Mouse (Mus musculus) regulatory T cell (primary cell): ENCODE data around the gene Nupr1l.
"Not testable (repeated sequence)": the region's sequence is repeated elsewhere in the genome, so short reads cannot be mapped to it uniquely, and the experiment has no call there.

Experiments used
- in situ Hi-C: fragments of 300-600 bp; cut with MboI, MseI; formaldehyde crosslinking; loops from one replicate; pipeline ENCODE4 v1.15.1; 2025; ENCODE audit warnings: high pct_unique_total_duplicates

Nupr1l gene

GRCm38 (mm10) chr5:129915491-129915890 is 7.2 kb downstream of the Nupr1l start:
- in situ Hi-C loops: not testable (repeated sequence)

GRCm38 (mm10) chr5:129918065-129918651 is 9.8 kb downstream of the Nupr1l start:
- in situ Hi-C loops: no loop called here

- in situ Hi-C loops: no loop called here
These were observed 10.4 kb downstream of the Nupr1l start for GRCm38 (mm10) chr5:129918752-129919151.

- in situ Hi-C loops: no loop called here
These were observed 11.0 kb downstream of the Nupr1l start for GRCm38 (mm10) chr5:129919320-129919719.

GRCm38 (mm10) chr5:129921972-129922371 is 13.6 kb downstream of the Nupr1l start:
- in situ Hi-C loops: no loop called here

- in situ Hi-C loops: loop anchor here (25.0 kb wide), 1 partner anchor 913 kb away; the partner anchor contains the start of genes Ran and Stx2
These were observed 16.6 kb downstream of the Nupr1l start for GRCm38 (mm10) chr5:129924820-129925452.

GRCm38 (mm10) chr5:129925933-129926332 is 17.6 kb downstream of the Nupr1l start:
- in situ Hi-C loops: loop anchor here (25.0 kb wide), 1 partner anchor 914 kb away; the partner anchor contains the start of genes Ran and Stx2

GRCm38 (mm10) chr5:129929924-129930855 is 21.9 kb downstream of the Nupr1l start:
- in situ Hi-C loops: loop anchor here (25.0 kb wide), 1 partner anchor 918 kb away; the partner anchor contains the start of genes Ran and Stx2

GRCm38 (mm10) chr5:129936941-129937340 is 28.6 kb downstream of the Nupr1l start:
- in situ Hi-C loops: loop anchor here (25.0 kb wide), 1 partner anchor 925 kb away; the partner anchor contains the start of genes Ran and Stx2

- in situ Hi-C loops: loop anchor here (25.0 kb wide), 1 partner anchor 928 kb away; the partner anchor contains the start of genes Ran and Stx2
These were observed 31.9 kb downstream of the Nupr1l start for GRCm38 (mm10) chr5:129940281-129940680.

GRCm38 (mm10) chr5:129940736-129941494 is 32.6 kb downstream of the Nupr1l start:
- in situ Hi-C loops: loop anchor here (25.0 kb wide), 1 partner anchor 929 kb away; the partner anchor contains the start of genes Ran and Stx2

- in situ Hi-C loops: loop anchor here (25.0 kb wide), 1 partner anchor 929 kb away; the partner anchor contains the start of genes Ran and Stx2
These were observed 33.2 kb downstream of the Nupr1l start, which contains the start of gene Vkorc1l1 for GRCm38 (mm10) chr5:129941495-129942045. Gene Vkorc1l1 (plus strand): TSS chr5:129941970.

- in situ Hi-C loops: loop anchor here (25.0 kb wide), 1 partner anchor 930 kb away; the partner anchor contains the start of genes Ran and Stx2
These were observed 34.0 kb downstream of the Nupr1l start for GRCm38 (mm10) chr5:129942073-129942939.

- in situ Hi-C loops: loop anchor here (25.0 kb wide), 1 partner anchor 931 kb away; the partner anchor contains the start of genes Ran and Stx2
These were observed 35.1 kb downstream of the Nupr1l start for GRCm38 (mm10) chr5:129943402-129943801.

GRCm38 (mm10) chr5:129947528-129948033 is 39.2 kb downstream of the Nupr1l start:
- in situ Hi-C loops: loop anchor here (25.0 kb wide), 1 partner anchor 935 kb away; the partner anchor contains the start of genes Ran and Stx2

GRCm38 (mm10) chr5:129952143-129952542 is 43.8 kb downstream of the Nupr1l start:
- in situ Hi-C loops: no loop called here

- in situ Hi-C loops: no loop called here
These were observed 46.3 kb downstream of the Nupr1l start for GRCm38 (mm10) chr5:129954473-129955254.

- in situ Hi-C loops: no loop called here
These were observed 47.5 kb downstream of the Nupr1l start for GRCm38 (mm10) chr5:129955792-129956191.
